Mouse (Mus musculus): ENCODE results near the gene Hoxd8. TPM values are rescaled to one million over a fixed set of nuclear protein-coding genes. Genes with fewer than 3 reads are reported as not detected.
A peak's percentile ranks its signal among the peaks of the same experiment; 100 is the strongest.

Gene Hoxd8
- total RNA-seq, 2 experiments from 2014 or later = 30.0 to 38.2 TPM

DNA sequence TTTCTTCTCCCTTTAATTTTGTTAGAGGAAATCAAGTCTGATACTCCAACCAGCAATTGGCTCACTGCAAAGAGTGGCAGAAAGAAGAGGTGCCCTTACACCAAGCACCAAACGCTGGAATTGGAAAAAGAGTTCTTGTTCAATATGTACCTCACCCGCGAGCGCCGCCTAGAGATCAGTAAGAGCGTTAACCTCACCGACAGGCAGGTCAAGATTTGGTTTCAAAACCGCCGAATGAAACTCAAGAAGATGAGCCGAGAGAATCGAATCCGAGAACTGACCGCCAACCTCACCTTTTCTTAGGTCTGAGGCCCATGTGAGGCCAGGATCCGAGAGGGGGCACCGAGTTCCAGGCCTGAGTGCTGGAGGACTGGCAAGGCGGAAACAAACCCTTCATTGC, 10.3 kb upstream of the Hoxd8 start:
- intact Hi-C loops (cut with DNase I; ENCODE audit: low total_unique reads) = no loop called here
- DNase-seq = no peak

DNA sequence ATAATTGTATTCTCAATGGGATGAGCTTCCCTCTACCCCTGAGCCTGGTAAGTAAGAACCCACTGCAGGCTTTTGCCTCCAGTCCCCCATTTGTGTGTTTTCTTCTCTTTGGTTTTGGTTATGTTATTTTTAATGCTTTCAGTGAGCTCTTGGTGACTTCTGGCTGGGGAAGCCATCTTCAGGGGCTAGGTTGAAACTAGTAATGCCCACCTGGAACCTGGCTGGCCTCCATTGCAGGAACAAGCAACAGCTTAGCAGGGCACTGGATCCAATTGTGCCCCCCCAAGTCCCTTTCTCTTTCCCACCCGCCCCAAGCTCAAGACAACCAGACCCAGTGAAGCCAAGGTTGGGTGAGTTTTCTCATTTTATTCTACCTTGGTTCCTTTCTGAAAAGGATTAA, 9.0 kb upstream of the Hoxd8 start:
- intact Hi-C loops (cut with DNase I; ENCODE audit: low total_unique reads) = no loop called here
- DNase-seq = no peak

DNA sequence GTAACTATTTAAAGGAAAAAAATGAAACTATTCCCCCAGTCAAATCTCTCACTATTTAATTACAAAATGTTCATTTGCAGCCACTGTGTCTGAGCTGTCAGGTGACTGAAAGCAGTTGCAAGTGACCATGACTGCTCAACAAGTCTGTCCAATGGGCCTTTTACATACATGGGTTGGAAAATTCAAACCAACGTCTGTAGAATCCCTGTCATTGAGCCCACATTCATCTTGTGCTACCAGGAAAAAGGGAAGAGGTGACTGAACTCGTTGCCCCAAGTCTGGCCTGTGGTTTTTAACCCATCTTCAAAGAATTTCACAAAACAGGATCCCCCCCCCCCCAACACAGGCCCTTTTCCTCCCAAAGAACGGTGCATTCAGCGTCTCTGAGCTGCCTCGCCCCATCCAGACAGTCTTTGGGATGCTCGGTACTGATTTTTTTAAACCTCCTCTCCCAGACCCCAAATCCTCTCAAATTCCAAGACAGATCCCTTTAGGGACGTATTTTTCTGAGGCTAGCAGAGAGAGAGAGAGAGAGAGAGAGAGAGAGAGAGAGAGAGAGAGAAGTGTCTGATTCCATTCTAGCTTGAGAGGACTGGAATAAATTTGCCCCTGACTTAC, 8.5 kb upstream of the Hoxd8 start:
- intact Hi-C loops (cut with DNase I; ENCODE audit: low total_unique reads) = no loop called here
- DNase-seq = no peak

DNA sequence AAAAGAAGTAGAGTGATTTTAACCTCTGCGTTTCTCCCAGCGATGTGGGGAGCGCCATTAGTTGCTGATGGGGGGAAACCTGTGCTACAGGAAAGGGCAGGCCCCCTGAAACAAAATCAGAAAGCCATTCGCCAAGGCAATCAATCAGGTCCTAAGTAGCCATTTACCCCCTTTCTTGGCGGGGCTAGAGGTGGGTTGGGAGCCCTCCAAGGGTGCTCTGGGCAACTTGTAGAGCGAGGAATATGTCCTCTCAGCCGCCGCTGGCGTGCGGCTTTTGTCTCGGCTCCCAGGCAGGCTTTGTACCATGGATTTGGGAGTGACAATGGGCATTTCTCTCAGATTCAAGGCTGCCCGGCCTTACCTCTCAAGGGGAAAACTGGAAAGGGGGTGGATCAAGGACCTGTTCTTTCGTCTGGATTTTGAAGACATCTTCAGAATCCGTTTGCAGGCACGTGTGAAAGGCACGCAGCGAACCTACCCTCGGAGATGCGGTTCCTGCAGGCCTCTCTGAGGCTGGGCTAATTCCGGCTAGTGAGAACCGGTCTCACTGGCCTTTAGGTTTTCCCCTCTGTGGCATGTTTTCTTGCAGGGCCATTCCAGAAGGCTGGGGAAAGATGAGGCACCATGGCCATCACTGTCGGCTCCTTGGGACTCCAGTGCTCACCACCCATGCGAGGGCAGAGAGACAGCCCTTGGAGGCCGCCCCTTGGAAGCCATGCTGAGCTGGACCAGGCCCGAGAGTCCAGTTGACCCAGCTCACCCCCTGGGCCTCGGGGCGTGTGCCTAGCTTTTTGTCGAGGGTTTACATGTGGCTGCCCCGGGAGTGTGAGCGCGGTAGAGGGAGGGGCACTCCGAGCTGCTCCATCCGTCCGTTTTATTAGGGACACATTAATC, 7.7 kb upstream of the Hoxd8 start:
- intact Hi-C loops (cut with DNase I; ENCODE audit: low total_unique reads) = no loop called here
- no peak for DNase-seq

DNA sequence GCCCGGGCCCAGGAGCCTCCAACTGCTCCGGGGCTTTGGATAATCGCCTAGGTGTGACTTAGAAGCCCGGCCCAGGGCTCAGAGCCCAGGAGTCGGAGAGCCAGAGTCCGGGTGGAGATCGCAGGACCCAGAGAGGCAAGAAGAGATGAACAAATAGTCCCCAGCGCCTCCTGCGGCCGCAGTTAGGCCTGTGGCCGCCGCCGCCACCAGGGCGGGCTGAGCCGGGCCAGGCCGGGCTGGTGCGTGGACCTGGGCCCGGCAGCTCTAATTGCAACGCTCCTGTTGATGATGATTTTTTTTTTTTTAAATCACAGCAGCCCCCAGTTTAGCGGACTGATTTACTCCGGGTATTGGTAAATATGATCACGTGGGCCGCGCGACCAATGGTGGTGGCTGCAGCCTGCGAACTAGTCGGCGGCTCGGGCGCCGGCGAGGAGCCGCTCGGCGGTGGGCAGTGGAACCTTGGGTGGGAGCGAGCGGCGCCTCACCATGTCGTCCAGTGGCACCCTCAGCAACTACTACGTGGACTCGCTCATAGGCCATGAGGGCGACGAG, 6.8 kb upstream of the Hoxd8 start, which contains the start of gene Hoxd9:
Hoxd9 (plus strand) TSS at position 161 of the 555 bp plus-strand sequence.
- intact Hi-C loops (cut with DNase I; ENCODE audit: low total_unique reads) = no loop called here
- peak; percentile 77 for DNase-seq

DNA sequence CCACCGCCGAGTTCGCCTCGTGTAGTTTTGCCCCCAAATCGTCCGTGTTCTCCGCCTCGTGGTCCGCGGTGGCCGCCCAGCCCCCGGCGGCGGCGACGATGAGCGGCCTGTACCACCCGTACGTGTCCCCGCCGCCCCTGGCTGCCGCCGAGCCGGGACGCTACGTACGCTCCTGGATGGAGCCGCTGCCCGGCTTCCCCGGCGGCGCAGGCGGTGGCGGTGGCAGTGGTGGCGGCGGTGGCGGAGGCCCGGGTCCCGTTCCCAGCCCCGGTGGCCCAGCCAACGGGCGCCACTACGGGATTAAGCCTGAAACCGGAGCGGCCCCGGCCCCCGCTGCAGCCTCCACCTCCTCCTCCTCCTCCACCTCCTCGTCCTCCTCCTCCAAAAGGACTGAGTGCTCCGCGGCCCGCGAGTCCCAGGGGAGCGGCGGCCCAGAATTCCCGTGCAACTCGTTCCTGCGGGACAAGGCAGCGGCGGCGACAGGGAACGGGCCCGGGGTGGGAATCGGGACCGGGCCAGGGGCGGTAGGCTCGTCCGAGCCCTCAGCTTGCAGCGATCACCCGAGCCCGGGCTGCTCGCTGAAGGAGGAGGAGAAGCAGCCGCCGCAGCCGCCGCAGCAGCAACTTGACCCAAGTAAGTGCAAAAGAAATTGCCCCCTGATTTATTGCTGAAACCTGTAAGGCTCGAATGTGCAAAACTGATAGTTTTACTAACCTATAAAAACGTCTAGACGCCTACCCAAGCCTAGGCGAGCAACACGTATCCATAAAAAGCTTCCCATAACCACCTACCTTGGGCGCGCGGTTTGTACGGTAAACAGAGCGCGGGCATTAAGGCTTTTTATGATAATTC, 6.0 kb upstream of the Hoxd8 start:
- no peak for DNase-seq
- intact Hi-C loops (cut with DNase I; ENCODE audit: low total_unique reads) = no loop called here

DNA sequence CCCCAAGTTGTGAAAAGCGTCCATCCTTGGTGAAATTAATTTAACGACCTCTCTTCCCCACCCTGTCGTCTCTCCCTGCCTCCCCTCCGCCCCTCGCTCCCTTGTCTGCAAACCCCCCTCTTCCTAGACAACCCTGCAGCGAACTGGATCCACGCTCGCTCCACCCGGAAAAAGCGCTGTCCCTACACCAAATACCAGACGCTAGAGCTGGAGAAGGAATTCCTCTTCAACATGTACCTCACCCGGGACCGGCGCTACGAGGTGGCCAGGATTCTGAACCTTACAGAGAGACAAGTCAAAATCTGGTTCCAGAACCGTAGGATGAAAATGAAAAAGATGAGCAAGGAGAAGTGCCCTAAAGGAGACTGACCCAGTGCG, 5.4 kb upstream of the Hoxd8 start:
- DNase-seq = no peak
- intact Hi-C loops (cut with DNase I; ENCODE audit: low total_unique reads) = no loop called here

DNA sequence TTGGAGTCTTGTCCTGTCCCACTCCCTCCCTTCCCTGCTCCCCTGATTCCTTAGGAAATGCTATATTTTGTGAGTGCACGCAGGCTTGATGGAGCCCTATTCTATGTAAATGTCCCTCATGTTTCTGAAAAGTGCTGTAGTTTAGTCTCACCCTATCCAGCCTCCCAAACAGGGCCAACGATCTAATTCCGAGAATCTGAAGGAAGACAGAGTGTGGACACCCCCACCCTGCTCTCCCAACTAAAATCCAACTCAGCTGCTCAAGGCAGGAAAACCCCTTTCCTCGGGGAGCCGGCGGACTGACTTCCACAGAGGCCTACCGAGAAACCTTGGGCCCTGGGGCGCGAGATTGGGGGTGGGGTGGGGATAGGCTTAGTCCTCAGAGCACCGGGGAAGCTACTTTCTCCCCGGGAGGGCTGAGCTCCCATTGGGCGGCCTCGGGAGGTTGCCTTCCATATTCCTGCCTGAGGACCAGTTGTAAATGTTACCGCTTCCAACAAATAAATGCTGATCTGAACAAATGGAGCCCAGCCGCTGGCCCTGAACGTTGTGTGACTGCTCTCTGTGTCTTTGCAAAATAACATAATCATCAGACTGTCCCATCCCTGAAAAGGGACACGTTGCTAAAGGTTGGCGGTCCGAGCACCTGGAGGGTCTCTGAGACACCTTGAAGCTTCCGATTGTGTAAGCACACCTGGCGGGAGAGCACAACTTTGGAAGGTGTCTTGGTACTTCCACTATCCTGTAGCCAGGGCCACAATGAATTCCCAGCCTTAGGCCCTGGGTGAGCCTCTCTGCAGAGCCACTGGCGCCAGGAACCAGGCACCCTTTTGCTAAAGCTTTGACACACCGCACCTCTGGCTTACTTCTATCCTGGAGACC, 4.5 kb upstream of the Hoxd8 start:
- intact Hi-C loops (cut with DNase I; ENCODE audit: low total_unique reads) = loop anchor here (5.0 kb wide), 3 partner anchors 267 to 612 kb away; no protein-coding TSS in a partner anchor
- DNase-seq = no peak

DNA sequence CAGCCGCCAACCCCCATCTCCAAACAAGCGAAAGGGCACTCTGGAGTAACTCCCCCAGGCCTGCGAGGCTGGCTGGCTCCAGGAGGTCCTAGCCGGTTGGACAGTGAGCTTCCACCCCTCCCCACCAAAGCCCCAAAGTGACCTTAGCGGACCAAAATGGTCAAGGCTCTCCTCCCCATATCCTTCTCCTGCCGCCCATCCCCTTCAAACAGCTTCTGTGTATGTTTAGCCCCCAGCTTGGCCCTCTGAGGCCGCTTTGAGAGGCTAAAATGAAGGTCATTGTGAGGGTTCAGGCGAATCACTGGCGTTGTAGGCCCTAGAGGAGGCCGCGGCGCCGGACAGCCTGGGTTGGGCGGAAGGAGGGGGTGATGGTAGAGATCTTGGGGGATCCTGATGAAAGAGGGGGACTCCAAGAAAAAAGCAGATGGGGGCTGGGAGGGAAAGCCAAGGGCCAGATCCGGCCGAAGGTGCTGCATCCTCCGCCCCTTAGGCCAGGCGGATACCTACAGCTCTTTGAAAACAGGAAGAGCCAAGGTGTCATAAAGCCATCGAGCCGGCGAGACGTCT, 3.8 kb upstream of the Hoxd8 start:
- intact Hi-C loops (cut with DNase I; ENCODE audit: low total_unique reads) = loop anchor here (5.0 kb wide), 3 partner anchors 267 to 612 kb away; no protein-coding TSS in a partner anchor
- no peak for DNase-seq

DNA sequence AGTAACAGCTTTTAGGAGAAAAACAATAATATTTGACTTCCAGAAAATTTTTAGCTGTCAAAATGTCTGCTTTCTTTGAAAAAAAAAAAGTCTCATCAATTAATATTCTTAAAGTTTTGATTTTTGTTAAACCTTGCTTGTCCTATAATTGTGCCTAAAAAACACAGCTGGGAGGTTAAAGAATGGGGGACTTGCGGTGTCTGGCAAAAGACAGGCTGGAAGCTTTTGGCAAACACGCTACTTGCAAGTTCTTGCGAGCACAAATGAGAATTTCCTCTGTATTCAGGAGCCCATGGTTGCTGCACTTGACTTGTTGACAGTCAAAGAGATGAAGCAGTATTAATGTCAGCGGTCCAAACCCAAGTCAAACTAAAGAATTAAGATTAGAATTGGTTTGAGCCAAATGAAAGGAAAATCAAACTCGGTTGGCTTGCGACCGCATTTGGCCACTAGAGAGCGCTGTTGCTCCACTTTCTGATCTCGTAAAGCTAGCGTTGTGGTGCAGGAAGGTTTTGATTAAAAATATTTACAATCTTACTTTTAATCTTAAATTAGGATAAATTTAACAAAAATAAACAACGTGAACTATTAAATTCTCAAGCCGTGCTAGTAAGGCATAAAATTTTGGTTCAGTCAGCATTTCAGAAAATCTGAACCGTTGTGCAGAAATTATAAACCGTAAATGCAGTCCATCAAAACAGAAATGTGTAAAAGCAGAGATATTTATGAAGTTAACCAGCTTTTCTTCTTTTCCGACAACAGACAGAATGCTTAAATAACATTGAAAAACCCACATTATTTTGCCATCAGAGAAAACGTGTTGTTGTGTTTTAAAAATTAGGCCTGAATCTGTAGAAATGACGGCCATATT, 2.2 kb upstream of the Hoxd8 start:
- intact Hi-C loops (cut with DNase I; ENCODE audit: low total_unique reads) = loop anchor here (5.0 kb wide), 3 partner anchors 265 to 610 kb away; no protein-coding TSS in a partner anchor
- DNase-seq = no peak

DNA sequence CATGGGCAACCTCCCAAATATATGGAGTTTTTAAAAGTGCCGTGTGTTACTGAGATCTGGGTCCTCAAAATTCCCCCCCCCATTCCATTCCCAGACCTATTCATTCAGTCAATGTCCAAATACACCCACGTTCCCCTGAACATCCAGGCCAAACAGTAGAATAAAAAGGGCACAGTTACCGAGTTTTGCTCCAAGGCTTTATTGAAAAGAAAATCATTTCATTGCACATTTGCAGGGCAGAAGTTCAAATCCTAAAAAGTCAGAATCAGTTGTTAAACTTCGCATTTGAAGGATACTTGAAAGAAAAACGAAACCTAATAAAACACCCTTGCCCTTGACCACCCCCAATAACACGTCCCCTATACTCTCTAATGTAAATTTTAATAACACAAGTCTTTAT, 1.6 kb upstream of the Hoxd8 start:
- no peak for DNase-seq
- intact Hi-C loops (cut with DNase I; ENCODE audit: low total_unique reads) = loop anchor here (5.0 kb wide), 3 partner anchors 264 to 609 kb away; no protein-coding TSS in a partner anchor

DNA sequence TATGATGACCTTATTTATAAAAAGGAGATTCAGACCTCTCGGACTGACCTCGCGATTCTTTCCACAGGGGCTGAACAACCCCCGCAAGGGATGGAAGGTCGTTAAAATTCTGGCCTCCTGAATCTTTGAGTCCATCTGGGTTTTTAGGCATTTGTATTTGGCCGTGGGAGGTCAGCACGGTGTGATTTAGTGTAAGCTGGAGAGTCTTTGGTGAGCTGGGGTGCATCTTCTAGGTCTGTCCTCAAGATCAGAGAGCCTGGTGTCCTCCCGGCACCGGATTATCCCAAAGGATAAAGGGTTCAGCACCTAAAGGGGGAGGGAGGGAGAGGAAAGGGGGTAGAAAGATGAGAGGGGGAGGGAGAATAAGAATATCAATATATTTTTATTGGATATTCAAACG, 1.1 kb upstream of the Hoxd8 start:
- DNase-seq = no peak
- intact Hi-C loops (cut with DNase I; ENCODE audit: low total_unique reads) = loop anchor here (5.0 kb wide), 3 partner anchors 264 to 609 kb away; no protein-coding TSS in a partner anchor

DNA sequence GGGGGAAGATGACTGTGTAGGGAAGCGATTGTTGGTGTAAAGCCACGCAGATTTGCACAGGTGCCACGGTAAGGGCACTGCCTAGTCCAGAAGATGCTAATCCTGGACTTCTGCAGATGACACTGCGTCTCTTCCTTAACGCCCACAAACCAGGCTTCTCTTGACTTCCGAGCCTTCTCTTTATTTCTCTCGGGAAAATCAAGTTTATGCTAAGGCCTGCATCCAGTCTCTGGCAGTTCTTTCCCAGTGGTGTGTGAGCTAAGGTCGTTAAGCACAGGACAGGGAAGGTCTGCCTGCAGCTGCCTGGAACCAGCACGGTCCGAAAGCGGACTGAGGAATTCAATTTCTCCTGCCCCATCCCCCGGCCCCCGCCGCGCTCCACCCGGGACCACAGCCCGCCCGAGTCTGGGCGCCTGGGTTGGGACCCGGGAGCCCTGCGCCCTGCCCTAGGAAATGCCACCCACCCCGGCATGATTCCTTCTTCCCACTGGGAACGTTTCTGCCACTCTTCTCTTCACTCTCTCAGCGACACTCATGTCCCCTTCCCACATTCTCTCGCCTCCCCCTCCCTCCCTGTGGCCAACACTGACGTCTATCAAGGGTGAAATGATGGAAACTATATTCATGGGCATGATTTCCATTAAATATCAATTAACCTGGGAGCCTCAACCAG, 559 bp upstream of the Hoxd8 start:
- intact Hi-C loops (cut with DNase I; ENCODE audit: low total_unique reads) = loop anchor here (2.0 to 5.0 kb wide), 4 partner anchors 263 to 608 kb away; no protein-coding TSS in a partner anchor

DNA sequence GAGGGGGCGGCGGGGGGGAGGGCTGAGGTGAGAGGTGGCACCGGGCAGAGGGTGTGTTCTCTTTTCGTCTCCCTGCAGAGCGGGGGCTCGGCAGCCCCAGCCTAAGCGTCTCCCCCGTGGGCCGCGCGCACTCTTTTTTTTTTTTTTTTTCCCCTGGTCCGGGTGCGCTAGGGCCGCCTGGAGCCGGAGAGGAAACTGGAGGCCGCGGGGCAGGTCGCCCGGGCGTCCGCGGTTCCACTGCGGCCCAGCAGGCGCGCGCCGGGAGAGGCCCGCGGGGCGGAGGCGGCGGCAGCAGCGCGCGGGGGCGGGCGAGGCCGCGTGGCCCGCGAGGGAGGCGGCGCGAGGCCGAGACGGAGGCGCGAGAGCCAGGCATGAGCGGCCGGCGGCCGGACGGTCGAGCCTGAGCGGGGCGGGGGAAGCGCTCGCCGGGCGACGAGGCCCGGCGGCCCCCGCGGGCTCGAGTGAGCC, 618 bp downstream of the Hoxd8 start:
- intact Hi-C loops (cut with DNase I; ENCODE audit: low total_unique reads) = loop anchor here (2.0 to 5.0 kb wide), 4 partner anchors 262 to 607 kb away; no protein-coding TSS in a partner anchor
- DNase-seq = no peak

More for the DNA sequence above, 559 bp upstream of the Hoxd8 start:
- no peak for DNase-seq

DNA sequence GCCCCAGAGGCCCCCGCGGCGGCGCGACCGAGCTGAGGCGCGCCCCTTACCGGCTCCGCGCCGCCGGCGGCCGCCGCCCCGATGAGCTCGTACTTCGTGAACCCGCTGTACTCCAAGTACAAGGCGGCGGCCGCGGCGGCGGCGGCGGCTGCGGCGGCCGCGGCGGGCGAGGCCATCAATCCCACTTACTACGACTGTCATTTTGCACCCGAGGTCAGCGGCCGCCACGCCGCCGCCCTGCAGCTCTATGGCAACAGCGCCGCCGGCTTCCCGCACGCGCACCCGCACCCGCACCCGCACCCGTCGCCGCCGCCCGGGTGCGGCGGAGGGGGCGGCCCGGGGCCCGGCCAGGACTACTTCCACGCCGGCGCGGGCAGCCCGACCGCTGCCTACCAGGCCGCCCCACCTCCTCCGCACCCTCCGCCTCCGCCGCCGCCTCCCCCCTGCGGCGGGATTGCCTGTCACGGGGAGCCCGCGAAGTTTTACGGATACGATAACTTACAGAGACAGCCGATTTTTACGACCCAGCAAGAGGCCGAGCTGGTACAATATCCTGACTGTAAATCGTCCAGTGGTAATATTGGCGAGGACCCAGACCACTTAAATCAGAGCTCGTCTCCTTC, 1.2 kb downstream of the Hoxd8 start:
- DNase-seq = no peak
- intact Hi-C loops (cut with DNase I; ENCODE audit: low total_unique reads) = loop anchor here (2.0 kb wide), 1 partner anchor 347 kb away; no protein-coding TSS in a partner anchor

DNA sequence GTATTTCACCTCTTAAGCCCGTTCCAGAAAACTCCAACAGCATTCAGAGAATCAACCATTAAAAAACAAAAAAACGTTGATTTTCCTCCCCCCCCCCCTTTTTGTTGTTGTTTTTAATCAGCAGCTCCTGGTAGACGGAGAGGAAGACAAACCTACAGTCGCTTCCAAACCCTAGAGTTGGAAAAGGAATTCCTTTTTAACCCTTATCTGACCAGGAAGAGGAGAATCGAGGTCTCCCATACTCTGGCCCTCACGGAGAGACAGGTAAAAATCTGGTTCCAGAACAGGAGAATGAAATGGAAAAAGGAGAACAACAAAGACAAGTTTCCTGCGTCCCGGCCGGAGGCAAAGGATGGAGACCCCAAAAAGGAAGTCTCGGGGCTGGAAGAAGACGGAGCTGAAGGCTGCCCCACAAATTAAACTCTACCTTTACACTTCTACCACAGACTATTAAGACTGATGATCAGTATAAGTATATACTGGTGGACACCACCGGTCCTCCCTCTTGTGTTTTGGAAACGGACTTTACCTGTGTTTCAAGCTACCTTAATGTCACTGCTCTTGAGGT, 2.1 kb downstream of the Hoxd8 start:
- DNase-seq = no peak
- intact Hi-C loops (cut with DNase I; ENCODE audit: low total_unique reads) = no loop called here
